Mouse (Mus musculus): ENCODE results near the gene Pick1.

- TF ChIP-seq TAL1 (IDR thresholded peaks at IDR 0.05; ENCODE audit: low read length) (no peak), GATA1 (IDR thresholded peaks at IDR 0.05; ENCODE audit: low read length) (no peak)
Measured at GRCm38 (mm10) chr15:79192450-79192849, 36.5 kb upstream of the Pick1 start.

All from erythroblast, embryonic 14.5 days (primary cell).